Mouse (Mus musculus) E14TG2a.4 (cell line): ENCODE data around the gene Dhrs3.

Source experiments
- H3K27me3 ChIP-seq: 2 replicates; pipeline ENCODE4 v1.6.1; 2014; ENCODE audit warnings: low read length, control low read depth; ENCODE audit not compliant: insufficient read depth
- H3K36me3 ChIP-seq: 2 replicates; pipeline ENCODE4 v1.6.1; 2014; ENCODE audit warnings: low read length, control low read depth; ENCODE audit not compliant: insufficient read depth
- H3K4me1 ChIP-seq: replicated peaks from 2 replicates; pipeline ENCODE4 v1.6.1; 2014; ENCODE audit warnings: low read depth, low read length, control low read depth
- H3K4me3 ChIP-seq: replicated peaks from 2 replicates; pipeline ENCODE4 v1.5.1; 2014; ENCODE audit warnings: mild to moderate bottlenecking, low read length
- H3K9me3 ChIP-seq: 2 replicates; pipeline ENCODE4 v1.6.1; 2014; ENCODE audit warnings: low read length, control low read depth
- CTCF ChIP-seq: conservative IDR thresholded peaks from 2 replicates; pipeline ENCODE4 v1.5.1; 2014; ENCODE audit warnings: low read length
- NANOG ChIP-seq: IDR thresholded peaks from 2 replicates; pipeline ENCODE4 v1.6.1; 2014; ENCODE audit warnings: borderline replicate concordance, low read length, mixed read lengths
- POU5F1 ChIP-seq: IDR thresholded peaks from 2 replicates; pipeline ENCODE4 v1.6.1; 2014; ENCODE audit warnings: low read length, borderline replicate concordance

The Dhrs3 gene

GRCm38 (mm10) chr4:144893561-144894486 lies 1.2 kb downstream of the Dhrs3 start:
- peaks cover 4% of the 10 kb centered on the region for H3K9me3 ChIP-seq
- H3K4me3 ChIP-seq, result peak overlapping the region; percentile 77
- peaks cover 49% of the 10 kb centered on the region for H3K4me1 ChIP-seq
- H3K36me3 ChIP-seq, result no peaks in the 10 kb centered on the region
- H3K27me3 ChIP-seq, result peaks cover 33% of the 10 kb centered on the region
- TF ChIP-seq CTCF (no peak), POU5F1 (no peak), NANOG (no peak)

DNA sequence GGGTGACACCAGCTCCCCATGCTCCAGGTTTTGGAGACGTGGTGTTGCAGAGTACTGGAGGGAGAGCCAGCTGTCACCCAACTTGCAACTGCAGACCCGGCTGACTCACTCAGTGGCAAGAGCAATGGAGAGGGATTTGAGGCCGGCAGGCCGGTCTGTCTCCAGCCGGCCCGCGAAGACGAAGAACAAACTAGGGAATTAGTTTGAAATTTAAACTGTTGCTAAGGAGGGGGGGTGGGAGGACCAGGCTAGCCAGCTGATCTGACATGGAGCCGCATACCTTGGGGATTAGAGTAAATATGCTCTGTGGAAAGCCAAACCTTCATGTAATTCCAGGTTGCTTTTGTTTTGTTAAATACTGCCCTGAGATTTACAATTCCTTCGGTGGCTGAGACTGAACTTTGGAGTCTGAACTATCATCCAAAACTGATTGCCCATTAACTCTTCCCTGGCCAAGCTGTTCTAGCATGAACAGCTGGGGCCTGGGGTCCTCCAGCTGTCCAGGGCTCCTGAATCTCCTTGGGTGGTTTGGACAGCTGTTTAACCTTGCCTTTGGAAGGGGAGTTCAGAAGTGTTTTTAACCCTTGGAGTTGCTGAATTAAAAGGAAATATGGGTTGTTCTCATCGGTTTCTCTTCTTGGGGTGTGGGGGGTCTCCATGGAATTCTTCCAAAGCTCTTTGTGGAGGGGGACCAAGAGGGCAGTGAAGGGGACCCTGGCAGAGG lies 2.0 kb downstream of the Dhrs3 start:
- peak overlapping the region; percentile 77 for H3K4me3 ChIP-seq
- H3K9me3 ChIP-seq, result peaks cover 12% of the 10 kb centered on the region
- TF ChIP-seq POU5F1 (no peak), NANOG (peak; percentile 69)
- peaks cover 49% of the 10 kb centered on the region for H3K4me1 ChIP-seq
- no peaks in the 10 kb centered on the region for H3K36me3 ChIP-seq
- peaks cover 33% of the 10 kb centered on the region for H3K27me3 ChIP-seq

DNA sequence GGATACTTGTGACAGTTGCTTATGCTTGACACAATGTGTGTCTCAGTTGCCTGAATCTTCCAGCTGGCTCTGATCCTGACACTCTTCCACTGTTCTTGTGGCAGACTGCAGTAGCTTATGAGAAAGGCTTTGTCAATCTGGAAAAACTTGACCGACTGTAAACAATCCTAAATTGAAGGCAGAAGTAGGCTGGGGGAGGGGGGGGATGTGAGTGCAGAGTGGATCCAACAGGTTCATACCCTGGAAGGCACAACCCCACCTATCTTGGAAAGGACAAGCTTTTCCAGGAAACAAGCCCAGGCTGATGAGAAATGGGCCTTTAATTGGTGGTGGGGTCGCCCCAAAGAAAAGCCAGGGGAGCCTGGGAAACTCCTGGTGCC lies 2.6 kb downstream of the Dhrs3 start:
- H3K36me3 ChIP-seq, result no peaks in the 10 kb centered on the region
- peaks cover 33% of the 10 kb centered on the region for H3K27me3 ChIP-seq
- TF ChIP-seq POU5F1 (no peak), NANOG (no peak), CTCF (no peak)
- 0 out of 2 replicates have a peak overlapping the region, but pooled peaks have one; percentile 35 for H3K4me3 ChIP-seq
- peaks cover 18% of the 10 kb centered on the region for H3K9me3 ChIP-seq
- peaks cover 49% of the 10 kb centered on the region for H3K4me1 ChIP-seq

DNA sequence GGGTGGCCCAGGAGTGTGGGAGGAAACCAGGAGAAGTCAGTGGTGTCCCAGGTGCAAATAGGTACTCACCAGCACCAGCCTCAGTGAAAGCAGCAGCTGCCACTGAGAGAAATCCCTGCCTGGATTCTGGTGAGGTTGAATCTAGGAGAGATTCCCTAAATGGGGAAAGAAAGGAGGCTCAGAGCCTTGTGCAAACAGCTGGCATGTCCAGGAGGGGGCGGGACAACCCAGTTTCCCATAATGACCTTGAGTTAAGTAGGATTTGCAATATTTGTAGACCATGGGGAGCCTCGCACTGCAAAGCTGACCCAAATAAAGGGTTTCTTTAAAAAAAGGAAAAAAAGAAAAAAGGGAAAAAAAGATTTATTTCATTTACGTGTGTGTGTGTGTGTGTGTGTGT lies 3.7 kb downstream of the Dhrs3 start:
- H3K4me3 ChIP-seq, result no peak overlapping the region
- H3K9me3 ChIP-seq, result peaks cover 22% of the 10 kb centered on the region
- peaks cover 30% of the 10 kb centered on the region for H3K27me3 ChIP-seq
- no peaks in the 10 kb centered on the region for H3K36me3 ChIP-seq
- peaks cover 42% of the 10 kb centered on the region for H3K4me1 ChIP-seq
- no peak for TF ChIP-seq NANOG
- TF ChIP-seq POU5F1, result no peak
- TF ChIP-seq CTCF, result no peak

DNA sequence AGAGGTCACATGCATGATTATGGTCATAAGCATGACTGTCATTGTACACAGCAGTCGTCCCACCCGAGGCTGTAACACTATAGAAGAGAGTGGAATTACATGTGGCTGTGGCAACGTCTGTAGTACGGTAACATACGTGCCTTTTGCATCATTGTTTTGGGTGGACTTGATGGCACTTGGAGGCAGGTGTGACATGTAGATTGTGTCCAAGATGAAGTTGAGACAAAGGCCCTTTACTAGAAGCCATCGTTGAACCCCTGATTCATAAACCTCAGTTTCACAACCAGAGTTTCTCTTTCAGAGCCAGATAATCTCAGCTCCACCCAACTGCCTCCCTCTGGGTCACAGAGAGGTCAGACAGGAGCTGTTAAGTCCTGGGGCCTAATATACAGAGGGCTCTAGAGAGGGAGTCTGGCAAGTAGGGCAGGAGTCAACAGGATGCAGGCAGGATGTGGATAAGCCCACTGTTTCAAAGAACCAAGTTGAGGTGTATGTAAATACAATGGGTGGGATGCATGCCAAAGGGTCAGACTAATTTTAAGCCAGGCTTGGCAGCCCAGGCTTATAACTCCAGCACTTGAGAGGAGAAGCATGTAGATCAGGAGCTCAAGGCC lies 5.5 kb downstream of the Dhrs3 start:
- Histone ChIP-seq H3K4me3 (no peak overlapping the region), H3K9me3 (peaks cover 22% of the 10 kb centered on the region), H3K36me3 (no peaks in the 10 kb centered on the region), H3K4me1 (peaks cover 36% of the 10 kb centered on the region), H3K27me3 (peaks cover 21% of the 10 kb centered on the region)
- TF ChIP-seq POU5F1 (no peak), NANOG (no peak), CTCF (no peak)

- no peak for TF ChIP-seq POU5F1
- TF ChIP-seq NANOG, result no peak
- TF ChIP-seq CTCF, result no peak
- H3K27me3 ChIP-seq, result peaks cover 15% of the 10 kb centered on the region
Observed at GRCm38 (mm10) chr4:144898737-144899136, 6.1 kb downstream of the Dhrs3 start.

DNA sequence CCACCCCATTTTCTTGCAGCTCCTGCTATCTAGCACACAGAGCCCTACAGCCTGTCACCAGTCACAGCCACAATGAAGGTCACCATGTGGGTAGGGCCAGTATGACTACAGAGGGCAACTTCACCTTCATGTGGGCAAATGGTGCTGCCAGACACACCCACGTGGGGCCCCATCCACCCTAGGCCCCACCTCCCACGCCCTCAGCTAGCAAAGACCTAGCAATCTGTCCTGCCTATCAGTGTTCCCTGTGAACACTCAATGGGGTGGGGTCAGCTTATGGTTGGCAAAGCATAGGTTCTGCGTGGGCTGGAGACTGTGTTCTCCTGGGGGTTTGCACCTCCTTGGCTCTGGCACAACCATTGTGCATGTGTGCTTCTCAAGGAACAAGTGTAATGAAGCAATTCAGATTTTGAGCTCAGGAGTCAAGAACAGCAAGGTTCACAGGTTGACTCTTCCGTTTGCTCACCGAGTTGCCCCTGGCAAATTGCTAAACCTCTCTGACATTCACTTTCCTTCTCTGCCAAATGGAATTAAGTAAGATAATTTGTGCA lies 9.0 kb downstream of the Dhrs3 start:
- Histone ChIP-seq H3K4me1 (peaks cover 30% of the 10 kb centered on the region), H3K36me3 (no peaks in the 10 kb centered on the region), H3K4me3 (no peak overlapping the region), H3K9me3 (peaks cover 22% of the 10 kb centered on the region), H3K27me3 (no peaks in the 10 kb centered on the region)
- no peak for TF ChIP-seq CTCF
- TF ChIP-seq POU5F1, result no peak
- TF ChIP-seq NANOG, result no peak

More at GRCm38 (mm10) chr4:144898737-144899136, 6.1 kb downstream of the Dhrs3 start:
- Histone ChIP-seq H3K9me3 (peaks cover 22% of the 10 kb centered on the region), H3K36me3 (no peaks in the 10 kb centered on the region), H3K4me1 (peaks cover 35% of the 10 kb centered on the region), H3K4me3 (no peak overlapping the region)

DNA sequence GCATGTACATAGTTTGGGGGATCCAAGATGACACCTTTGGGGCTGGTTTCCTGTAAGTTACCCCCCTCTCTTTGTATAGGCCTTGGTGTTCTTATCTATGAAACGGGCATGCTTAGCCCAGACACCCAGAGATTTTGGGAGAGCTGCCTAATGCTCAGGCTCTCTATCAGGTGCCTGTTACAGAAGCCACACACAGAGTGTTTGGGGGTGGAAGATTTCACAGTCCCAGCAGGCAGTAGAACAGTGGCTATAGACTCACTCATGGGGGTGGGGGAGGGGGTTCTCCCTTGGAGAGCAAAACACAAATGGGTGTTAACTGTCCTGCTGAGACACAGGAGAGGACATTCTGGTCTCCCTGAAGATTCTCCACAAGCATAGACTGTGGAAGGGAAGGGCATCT lies 10.5 kb downstream of the Dhrs3 start:
- Histone ChIP-seq H3K9me3 (peaks cover 22% of the 10 kb centered on the region), H3K4me3 (no peak overlapping the region), H3K36me3 (no peaks in the 10 kb centered on the region), H3K27me3 (no peaks in the 10 kb centered on the region), H3K4me1 (peaks cover 26% of the 10 kb centered on the region)
- TF ChIP-seq NANOG, result no peak
- no peak for TF ChIP-seq POU5F1
- no peak for TF ChIP-seq CTCF
